In genomic region chr3:145624786-145625185, GRCm38 (mm10) we compare ENCODE assay signal across 10 mouse cellular contexts. TPM values are rescaled to one million over a fixed set of nuclear protein-coding genes. Genes with fewer than 3 reads are reported as not detected.
"Had no signal": no experiment of that assay in that cellular context is flagged by ENCODE, and none has a peak within 500 bp of the region (broad histone marks: within the 10 kb centered on the region; RNA-seq: fewer than 3 reads in every experiment).

No protein-coding gene starts in this region.

- H3K9ac ChIP-seq: liver, embryonic 13.5 days; liver, postnatal 0 days; midbrain, embryonic 13.5 days; neural tube, embryonic 12.5 days had no signal

- DNase-seq: kidney, postnatal 14 days; liver, embryonic 13.5 days; liver, postnatal 0 days; thymus, postnatal 4 days had no signal

- H3K36me3 ChIP-seq: limb, embryonic 10.5 days; liver, embryonic 13.5 days; midbrain, embryonic 13.5 days; neural tube, embryonic 12.5 days had no signal

- ATAC-seq: liver, postnatal 0 days; midbrain, embryonic 13.5 days had no signal

- H3K27me3 ChIP-seq: liver, embryonic 13.5 days; midbrain, embryonic 13.5 days; neural tube, embryonic 12.5 days had no signal

- H3K27ac ChIP-seq: limb, embryonic 10.5 days; liver, embryonic 13.5 days; midbrain, embryonic 13.5 days; neural tube, embryonic 12.5 days; stomach, postnatal 0 days had no signal

- H3K4me2 ChIP-seq: liver, embryonic 13.5 days; midbrain, embryonic 13.5 days; neural tube, embryonic 12.5 days had no signal

- H3K9me3 ChIP-seq: limb, embryonic 10.5 days; liver, embryonic 13.5 days; midbrain, embryonic 13.5 days; neural tube, embryonic 12.5 days had no signal

- H3K4me1 ChIP-seq: limb, embryonic 10.5 days; liver, embryonic 13.5 days; midbrain, embryonic 13.5 days had no signal

- H3K4me3 ChIP-seq: limb, embryonic 10.5 days; liver, embryonic 13.5 days; midbrain, embryonic 13.5 days; neural tube, embryonic 12.5 days had no signal

RNA-seq across cellular contexts. Expression of gene Ccn1, which starts 25.0 kb away (rescaled TPM):
- total RNA-seq: monocyte, adult 5-6 weeks; neutrophil, adult 5-6 weeks had no signal
